Mouse (Mus musculus): ENCODE data around the gene Psmb6. TPM values are rescaled to one million over a fixed set of nuclear protein-coding genes. Genes with fewer than 3 reads are reported as not detected.
"Not testable (repeated sequence)": the region's sequence is repeated elsewhere in the genome, so short reads cannot be mapped to it uniquely, and the experiment has no call there.

Gene Psmb6
- polyA plus RNA-seq, 1 experiment: 389 TPM

DNA sequence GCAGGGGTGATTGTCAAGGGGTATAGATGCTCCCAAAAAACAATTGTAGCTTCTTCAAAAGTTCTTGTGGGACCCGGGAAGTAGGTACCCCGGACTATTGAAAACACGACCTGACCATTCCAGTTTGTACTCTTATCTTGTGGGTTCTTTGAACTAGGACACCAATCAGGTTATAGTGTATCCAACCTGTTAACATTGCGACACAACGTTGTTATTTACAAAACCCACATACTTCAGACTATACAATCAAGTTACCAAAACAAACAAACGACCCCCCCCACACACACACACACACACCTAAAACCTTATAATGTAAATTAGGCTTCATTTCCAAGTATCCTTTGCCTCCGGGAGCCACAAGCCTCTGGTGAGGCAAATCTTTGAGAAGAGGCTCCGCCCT is 385 bp upstream of the Psmb6 start:
- Histone ChIP-seq H3K27me3 (ENCODE audit: control insufficient read depth, insufficient read depth, low read length) (no peaks in the 10 kb centered on the region), H3K36me3 (ENCODE audit: control insufficient read depth, insufficient read depth, low read length) (no peaks in the 10 kb centered on the region), H3K27ac (ENCODE audit: control insufficient read depth, insufficient read depth, low read depth, low read length) (no peak overlapping the region), H3K4me3 (ENCODE audit: control insufficient read depth, low read depth, low read length) (peak overlapping the region; percentile 91), H3K4me1 (ENCODE audit: control insufficient read depth, insufficient read depth, low read length) (peaks cover 9% of the 10 kb centered on the region)
- TF ChIP-seq POLR2A (IDR thresholded peaks at IDR 0.05; ENCODE audit: control insufficient read depth, low read depth, low read length) (no peak), CTCF (IDR thresholded peaks at IDR 0.05; ENCODE audit: control insufficient read depth, insufficient read depth, insufficient replicate concordance, low read depth, low read length) (no peak)

DNA sequence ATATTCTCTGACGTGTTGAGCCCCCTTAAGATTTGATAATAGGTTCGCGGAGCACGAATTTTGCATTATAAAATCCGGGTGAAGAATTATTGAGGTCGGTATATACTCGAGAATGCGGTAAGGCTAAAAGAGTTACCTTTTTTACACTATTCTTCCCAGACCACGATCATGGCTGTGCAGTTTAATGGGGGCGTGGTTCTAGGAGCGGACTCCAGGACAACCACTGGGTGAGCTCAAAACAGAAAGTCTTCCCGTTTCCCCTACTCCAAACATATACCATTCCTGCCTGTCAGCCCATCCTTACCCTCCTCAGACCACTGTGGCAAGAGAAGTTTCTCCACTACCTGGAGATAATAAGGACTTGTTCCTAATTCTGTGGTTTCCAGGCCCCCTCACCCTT is 559 bp downstream of the Psmb6 start:
- Histone ChIP-seq H3K27ac (ENCODE audit: control insufficient read depth, insufficient read depth, low read depth, low read length) (no peak overlapping the region), H3K27me3 (ENCODE audit: control insufficient read depth, insufficient read depth, low read length) (no peaks in the 10 kb centered on the region), H3K36me3 (ENCODE audit: control insufficient read depth, insufficient read depth, low read length) (no peaks in the 10 kb centered on the region), H3K4me1 (ENCODE audit: control insufficient read depth, insufficient read depth, low read length) (0 out of 2 replicates have a peak, but pooled peaks cover 2% of the 10 kb centered on the region), H3K4me3 (ENCODE audit: control insufficient read depth, low read depth, low read length) (peak overlapping the region; percentile 91)
- TF ChIP-seq CTCF (IDR thresholded peaks at IDR 0.05; ENCODE audit: control insufficient read depth, insufficient read depth, insufficient replicate concordance, low read depth, low read length) (no peak), POLR2A (IDR thresholded peaks at IDR 0.05; ENCODE audit: control insufficient read depth, low read depth, low read length) (no peak)

DNA sequence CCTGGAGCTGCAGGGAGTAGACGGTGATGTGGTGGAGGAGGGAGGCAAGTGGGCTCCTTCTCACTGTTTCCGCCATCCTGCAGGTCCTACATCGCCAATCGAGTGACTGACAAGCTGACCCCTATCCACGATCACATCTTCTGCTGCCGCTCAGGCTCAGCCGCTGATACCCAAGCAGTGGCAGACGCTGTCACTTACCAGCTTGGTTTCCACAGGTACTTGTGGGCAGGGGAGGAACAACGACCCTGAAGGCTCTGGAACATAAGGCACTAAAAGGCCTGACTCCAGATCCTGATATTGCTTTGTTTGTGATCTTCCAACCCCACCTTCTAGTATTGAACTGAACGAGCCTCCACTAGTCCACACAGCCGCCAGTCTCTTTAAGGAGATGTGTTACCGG is 1.0 kb downstream of the Psmb6 start:
- Histone ChIP-seq H3K27ac (ENCODE audit: control insufficient read depth, insufficient read depth, low read depth, low read length) (no peak overlapping the region), H3K4me3 (ENCODE audit: control insufficient read depth, low read depth, low read length) (peak overlapping the region; percentile 91), H3K36me3 (ENCODE audit: control insufficient read depth, insufficient read depth, low read length) (no peaks in the 10 kb centered on the region), H3K4me1 (ENCODE audit: control insufficient read depth, insufficient read depth, low read length) (0 out of 2 replicates have a peak, but pooled peaks cover 2% of the 10 kb centered on the region), H3K27me3 (ENCODE audit: control insufficient read depth, insufficient read depth, low read length) (no peaks in the 10 kb centered on the region)
- TF ChIP-seq CTCF (IDR thresholded peaks at IDR 0.05; ENCODE audit: control insufficient read depth, insufficient read depth, insufficient replicate concordance, low read depth, low read length): no peak
- no peak for TF ChIP-seq POLR2A (IDR thresholded peaks at IDR 0.05; ENCODE audit: control insufficient read depth, low read depth, low read length)

- H3K27me3 ChIP-seq (ENCODE audit: control insufficient read depth, insufficient read depth, low read length): no peaks in the 10 kb centered on the region
- TF ChIP-seq POLR2A (IDR thresholded peaks at IDR 0.05; ENCODE audit: control insufficient read depth, low read depth, low read length) (no peak), CTCF (IDR thresholded peaks at IDR 0.05; ENCODE audit: control insufficient read depth, insufficient read depth, insufficient replicate concordance, low read depth, low read length) (no peak)
- H3K27ac ChIP-seq (ENCODE audit: control insufficient read depth, insufficient read depth, low read depth, low read length): no peak overlapping the region
- no peaks in the 10 kb centered on the region for H3K4me1 ChIP-seq (ENCODE audit: control insufficient read depth, insufficient read depth, low read length)
- no peaks in the 10 kb centered on the region for H3K36me3 ChIP-seq (ENCODE audit: control insufficient read depth, insufficient read depth, low read length)
- H3K4me3 ChIP-seq (ENCODE audit: control insufficient read depth, low read depth, low read length): no peak overlapping the region
Observed at GRCm38 (mm10) chr11:70528610-70529009, 3.4 kb downstream of the Psmb6 start.

DNA sequence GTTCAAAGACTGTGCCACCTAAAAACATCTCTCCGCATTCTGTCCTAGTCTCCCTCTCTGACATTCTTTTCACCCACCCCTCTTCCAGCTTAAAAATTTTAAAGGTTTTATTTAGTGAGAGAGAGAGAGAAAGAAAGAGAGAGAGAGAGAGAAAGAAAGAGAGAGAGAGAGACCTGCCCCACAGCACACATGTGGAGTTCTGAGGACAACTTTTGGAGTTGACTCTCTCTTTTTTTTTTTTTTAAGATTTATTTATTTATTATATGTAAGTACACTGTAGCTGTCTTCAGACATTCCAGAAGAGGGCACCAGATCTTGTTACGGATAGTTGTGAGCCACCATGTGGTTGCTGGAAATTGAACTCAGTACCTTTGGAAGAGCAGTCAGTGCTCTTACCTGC is 5.9 kb downstream of the Psmb6 start:
- not testable (repeated sequence) for H3K27ac ChIP-seq (ENCODE audit: control insufficient read depth, insufficient read depth, low read depth, low read length); H3K27me3 ChIP-seq (ENCODE audit: control insufficient read depth, insufficient read depth, low read length); H3K4me3 ChIP-seq (ENCODE audit: control insufficient read depth, low read depth, low read length); H3K4me1 ChIP-seq (ENCODE audit: control insufficient read depth, insufficient read depth, low read length); H3K36me3 ChIP-seq (ENCODE audit: control insufficient read depth, insufficient read depth, low read length)

- H3K36me3 ChIP-seq (ENCODE audit: control insufficient read depth, insufficient read depth, low read length): no peaks in the 10 kb centered on the region
- H3K27ac ChIP-seq (ENCODE audit: control insufficient read depth, insufficient read depth, low read depth, low read length): no peak within 1 kb of the TSS
- no peaks in the 10 kb centered on the region for H3K4me1 ChIP-seq (ENCODE audit: control insufficient read depth, insufficient read depth, low read length)
- H3K27me3 ChIP-seq (ENCODE audit: control insufficient read depth, insufficient read depth, low read length): no peaks in the 10 kb centered on the region
- no peak within 1 kb of the TSS for H3K4me3 ChIP-seq (ENCODE audit: control insufficient read depth, low read depth, low read length)
- TF ChIP-seq POLR2A (IDR thresholded peaks at IDR 0.05; ENCODE audit: control insufficient read depth, low read depth, low read length) (no peak), CTCF (IDR thresholded peaks at IDR 0.05; ENCODE audit: control insufficient read depth, insufficient read depth, insufficient replicate concordance, low read depth, low read length) (no peak)
Observed at GRCm38 (mm10) chr11:70532839-70533238, 7.7 kb downstream of the Psmb6 start, which contains the start of gene Gm40193. TSS of gene Gm40193 (minus strand) at chr11:70532939.

DNA sequence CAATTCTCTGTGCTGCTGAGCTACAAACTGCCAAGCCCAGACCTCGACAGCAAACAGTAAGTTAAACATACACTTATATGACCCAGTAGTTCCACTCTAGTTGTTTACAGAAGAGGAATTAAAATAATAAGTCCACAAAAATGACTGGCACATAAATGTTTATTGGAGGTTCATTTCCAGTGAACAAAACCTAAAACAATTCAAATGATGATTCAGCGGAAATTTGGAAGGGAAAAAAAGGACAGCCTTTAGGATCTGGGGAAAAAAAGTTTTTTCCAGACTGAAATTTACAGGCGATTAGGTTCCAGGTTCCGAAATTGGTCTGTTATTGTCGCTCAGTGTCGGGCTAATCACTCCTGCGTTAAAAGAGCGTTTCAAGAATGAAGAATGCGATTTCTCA is 14.3 kb downstream of the Psmb6 start:
- TF ChIP-seq CTCF (IDR thresholded peaks at IDR 0.05; ENCODE audit: control insufficient read depth, insufficient read depth, insufficient replicate concordance, low read depth, low read length) (no peak), POLR2A (IDR thresholded peaks at IDR 0.05; ENCODE audit: control insufficient read depth, low read depth, low read length) (no peak)
- H3K4me1 ChIP-seq (ENCODE audit: control insufficient read depth, insufficient read depth, low read length): peaks cover 6% of the 10 kb centered on the region
- H3K4me3 ChIP-seq (ENCODE audit: control insufficient read depth, low read depth, low read length): peak overlapping the region; percentile 71
- no peaks in the 10 kb centered on the region for H3K27me3 ChIP-seq (ENCODE audit: control insufficient read depth, insufficient read depth, low read length)
- no peaks in the 10 kb centered on the region for H3K36me3 ChIP-seq (ENCODE audit: control insufficient read depth, insufficient read depth, low read length)
- no peak overlapping the region for H3K27ac ChIP-seq (ENCODE audit: control insufficient read depth, insufficient read depth, low read depth, low read length)

Measured in testis, adult 2 months (tissue).